Mouse (Mus musculus) liver, embryonic 11.5 days (tissue): Measurements from ENCODE around the gene AI661453. TPM values are rescaled to one million over a fixed set of nuclear protein-coding genes. Genes with fewer than 3 reads are reported as not detected.
A peak's percentile ranks its signal among the peaks of the same experiment; 100 is the strongest.

ENCODE experiments used
- ATAC-seq: fragments of 200-750 bp; cut with Nextera tagmentation; replicated peaks from 2 replicates; pipeline ENCODE4 v1.8.0; 2017; ENCODE audit warnings: moderate number of reproducible peaks, mild to moderate bottlenecking, moderate TSS enrichment, moderate library complexity; ENCODE audit not compliant: low FRiP score
- DNase-seq: peaks from one replicate; pipeline ENCODE4 v3.0.0-alpha.2; 2017; ENCODE audit warnings: low spot score
- H3K27ac ChIP-seq: fragments of 300-500 bp; sonication (generic); 2 replicates; pipeline ENCODE4 v1.5.1; 2014; ENCODE audit warnings: mild to moderate bottlenecking, low read depth, low read length, control low read depth
- H3K27me3 ChIP-seq: fragments of 300-500 bp; sonication (generic); replicated peaks from 2 replicates; pipeline ENCODE4 v1.6.1; 2014; ENCODE audit warnings: low read length, mixed read lengths; ENCODE audit not compliant: control insufficient read depth, insufficient read depth
- H3K36me3 ChIP-seq: fragments of 300-500 bp; sonication (generic); 2 replicates; pipeline ENCODE4 v1.6.1; 2014; ENCODE audit warnings: mild to moderate bottlenecking, low read length, moderate library complexity, mixed read lengths; ENCODE audit not compliant: control insufficient read depth, insufficient read depth
- H3K4me1 ChIP-seq: fragments of 300-500 bp; sonication (generic); replicated peaks from 2 replicates; pipeline ENCODE4 v1.6.1; 2014; ENCODE audit warnings: low read length, mixed read lengths; ENCODE audit not compliant: control insufficient read depth, insufficient read depth
- H3K4me2 ChIP-seq: fragments of 300-500 bp; sonication (generic); 2 replicates; pipeline ENCODE4 v1.6.1; 2014; ENCODE audit warnings: mild to moderate bottlenecking, control low read depth, moderate library complexity
- H3K4me3 ChIP-seq: fragments of 300-500 bp; sonication (generic); 2 replicates; pipeline ENCODE4 v1.5.1; 2014; ENCODE audit warnings: low read depth, low read length, control low read depth
- H3K9ac ChIP-seq: fragments of 300-500 bp; sonication (generic); 2 replicates; pipeline ENCODE4 v1.6.1; 2014; ENCODE audit warnings: low read depth, low read length, control low read depth
- H3K9me3 ChIP-seq: fragments of 300-500 bp; sonication (generic); 2 replicates; pipeline ENCODE4 v1.6.1; 2016; ENCODE audit warnings: low read length, inconsistent platforms, mixed read lengths; ENCODE audit not compliant: control insufficient read depth
- WGBS: fragments of 180-500 bp; shearing (Covaris S2); extraction: QIAGEN DNeasy Blood & Tissue Kit; methylation state at CpG from one replicate; pipeline ENCODE4 v1.1.7; 2014; 5-methylcytosine and 5-hydroxymethylcytosine counted together
- polyA plus RNA-seq: library from polyadenylated mRNA; unstranded; fragments of >200 nt; fragmentation: Nextera tagmentation; extraction: Ambion mirVana; gene quantifications from 2 replicates; pipeline ENCODE4 v1.2.1, GENCODE M21; 2014

AI661453 gene
- polyA plus RNA-seq, 1 experiment from 2014 or later = 0.23 TPM

DNA sequence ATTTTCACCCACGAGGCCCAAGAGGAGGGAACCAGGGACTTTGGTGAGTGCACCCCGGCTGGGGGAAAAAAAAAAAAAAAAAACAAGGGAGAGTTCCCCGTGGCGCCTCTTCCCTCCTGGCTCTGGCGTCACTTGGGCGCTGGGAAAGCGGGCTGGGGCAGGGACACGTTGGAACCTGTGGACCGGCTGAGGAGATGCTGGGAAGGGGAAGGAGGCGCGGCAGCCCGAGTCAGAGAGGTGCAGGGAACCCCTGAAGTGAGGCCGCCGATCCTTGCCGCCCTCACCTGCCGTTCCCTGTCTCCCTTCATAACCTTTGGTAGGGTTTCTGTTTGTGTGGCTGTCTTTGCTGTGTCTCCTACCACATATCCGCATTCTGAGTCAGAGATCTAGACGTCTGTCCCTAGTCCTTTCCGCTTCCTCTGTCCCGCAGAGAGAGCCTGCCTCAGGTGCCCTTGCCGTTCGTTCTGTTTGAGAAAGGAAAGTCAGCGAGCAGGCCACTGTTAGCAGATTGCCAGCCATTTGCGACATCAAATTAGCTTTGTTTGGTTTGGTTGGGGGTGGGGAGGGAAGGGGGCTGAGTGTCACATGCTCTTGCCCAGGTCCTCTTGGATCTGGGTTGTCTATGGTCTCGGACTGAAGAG is 612 bp downstream of the AI661453 start, which contains the start of gene 1700001C19Rik:
1700001C19Rik (minus strand) TSS at position 470 of the 641 bp plus-strand sequence.
- Histone ChIP-seq H3K9ac (peak within 1 kb of the TSS; percentile 58), H3K9me3 (no peaks in the 10 kb centered on the region), H3K4me3 (peak within 1 kb of the TSS; percentile 51), H3K4me1 (peaks cover 37% of the 10 kb centered on the region), H3K36me3 (no peaks in the 10 kb centered on the region), H3K27ac (peak within 1 kb of the TSS; percentile 19; the same call in 1 of the 2 replicates), H3K27me3 (peaks cover 23% of the 10 kb centered on the region), H3K4me2 (peak within 1 kb of the TSS; percentile 94)
- 4% methylated on average over 25 of the region's 25 CpGs for WGBS
- ATAC-seq (no peak), DNase-seq (no peak)

DNA sequence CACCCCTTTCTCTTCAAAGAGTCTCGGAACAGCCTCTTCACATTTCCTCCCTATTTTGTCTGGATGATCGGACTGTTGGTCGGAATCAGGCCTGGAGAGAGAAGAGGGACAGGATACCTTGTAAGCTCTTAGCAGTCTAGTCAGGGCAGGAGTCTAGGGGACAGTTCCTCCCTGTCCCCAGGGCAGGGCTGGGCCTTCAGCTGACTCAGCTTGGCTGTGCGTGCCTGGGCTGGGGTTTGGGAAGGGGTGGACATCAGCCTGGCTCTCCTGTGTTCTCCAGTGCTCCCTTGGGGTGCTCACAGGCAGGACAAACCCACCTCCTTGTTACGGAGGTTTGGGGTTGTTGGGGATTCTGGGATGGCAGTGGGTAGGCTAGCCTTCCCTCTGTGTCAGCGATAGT is 2.2 kb downstream of the AI661453 start:
- WGBS = 65% methylated on average over 6 of the region's 6 CpGs
- DNase-seq (no peak), ATAC-seq (no peak)
- no peak overlapping the region for H3K4me2 ChIP-seq
- H3K9ac ChIP-seq = no peak overlapping the region
- peaks cover 23% of the 10 kb centered on the region for H3K27me3 ChIP-seq
- H3K9me3 ChIP-seq = no peaks in the 10 kb centered on the region
- H3K27ac ChIP-seq = no peak overlapping the region
- peaks cover 37% of the 10 kb centered on the region for H3K4me1 ChIP-seq
- H3K4me3 ChIP-seq = no peak overlapping the region
- no peaks in the 10 kb centered on the region for H3K36me3 ChIP-seq

DNA sequence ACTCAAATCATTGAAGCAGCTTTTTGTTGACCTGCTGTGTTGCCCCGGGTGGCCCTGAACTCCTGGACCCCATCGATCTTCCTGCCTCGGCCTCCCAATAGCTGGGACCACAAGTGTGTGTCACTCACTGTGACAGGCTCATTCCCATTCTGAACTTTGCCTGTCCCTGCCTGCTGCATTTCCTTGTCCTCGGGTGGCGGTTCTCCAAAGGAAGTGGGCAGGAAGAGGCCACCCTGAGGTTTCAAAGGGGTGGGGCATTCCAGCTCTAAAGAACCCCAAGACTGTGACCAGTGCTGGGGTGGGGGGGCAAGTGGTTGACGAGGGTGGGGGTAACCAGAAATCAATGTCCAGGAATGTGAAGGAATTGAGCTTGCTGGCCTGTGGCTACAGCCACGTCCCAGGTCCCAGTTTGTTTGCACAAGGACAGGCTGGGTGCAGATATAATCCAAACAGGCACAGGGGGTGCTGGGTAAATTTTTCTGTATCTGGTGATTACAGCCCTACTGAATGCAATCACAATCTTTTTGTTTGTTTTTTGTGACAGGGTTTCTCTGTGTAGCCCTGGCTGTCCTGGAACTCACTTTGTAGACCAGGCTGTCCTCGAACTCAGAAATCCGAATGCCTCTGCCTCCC is 3.1 kb downstream of the AI661453 start:
- H3K27me3 ChIP-seq = peaks cover 23% of the 10 kb centered on the region
- H3K4me3 ChIP-seq = no peak overlapping the region
- H3K9ac ChIP-seq = no peak overlapping the region
- DNase-seq = no peak
- H3K4me1 ChIP-seq = peaks cover 39% of the 10 kb centered on the region
- no peaks in the 10 kb centered on the region for H3K9me3 ChIP-seq
- ATAC-seq = no peak
- no peaks in the 10 kb centered on the region for H3K36me3 ChIP-seq
- 0 out of 2 replicates have a peak overlapping the region, but pooled peaks have one; percentile 17 for H3K4me2 ChIP-seq
- 29% methylated on average over 9 of the region's 9 CpGs for WGBS
- peak overlapping the region; percentile 32; the same call in 1 of the 2 replicates for H3K27ac ChIP-seq

DNA sequence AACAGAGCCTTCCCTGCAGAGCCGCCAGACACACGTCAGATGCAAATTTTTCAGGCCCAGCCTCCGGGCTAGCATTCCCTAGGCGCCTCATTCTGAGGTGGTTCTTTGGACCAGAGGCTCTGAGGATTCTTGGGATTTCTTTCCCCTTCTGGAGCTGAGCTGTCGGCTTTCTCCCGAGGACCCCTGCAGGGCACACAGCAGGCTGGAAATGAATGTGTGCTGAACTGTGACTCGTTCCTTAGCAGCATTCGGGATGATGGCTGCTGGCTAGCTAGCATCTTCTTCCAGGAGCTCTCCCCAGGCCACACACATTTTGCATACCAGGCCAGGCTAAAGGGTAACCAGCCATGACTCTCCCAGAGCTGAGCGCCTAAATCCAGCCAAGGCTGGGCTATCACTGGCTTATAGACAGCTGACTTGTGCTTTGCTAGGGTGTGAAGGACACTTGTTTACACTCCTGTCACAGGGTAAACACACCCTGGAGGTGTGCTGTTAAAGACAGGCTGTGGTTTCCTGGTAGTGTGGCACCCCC is 4.0 kb downstream of the AI661453 start:
- H3K27ac ChIP-seq = no peak overlapping the region
- H3K9me3 ChIP-seq = no peaks in the 10 kb centered on the region
- peaks cover 44% of the 10 kb centered on the region for H3K4me1 ChIP-seq
- H3K9ac ChIP-seq = no peak overlapping the region
- H3K4me2 ChIP-seq = no peak overlapping the region
- ATAC-seq (no peak), DNase-seq (no peak)
- H3K36me3 ChIP-seq = no peaks in the 10 kb centered on the region
- H3K27me3 ChIP-seq = peaks cover 23% of the 10 kb centered on the region
- 42% methylated on average over 9 of the region's 9 CpGs for WGBS
- H3K4me3 ChIP-seq = no peak overlapping the region

DNA sequence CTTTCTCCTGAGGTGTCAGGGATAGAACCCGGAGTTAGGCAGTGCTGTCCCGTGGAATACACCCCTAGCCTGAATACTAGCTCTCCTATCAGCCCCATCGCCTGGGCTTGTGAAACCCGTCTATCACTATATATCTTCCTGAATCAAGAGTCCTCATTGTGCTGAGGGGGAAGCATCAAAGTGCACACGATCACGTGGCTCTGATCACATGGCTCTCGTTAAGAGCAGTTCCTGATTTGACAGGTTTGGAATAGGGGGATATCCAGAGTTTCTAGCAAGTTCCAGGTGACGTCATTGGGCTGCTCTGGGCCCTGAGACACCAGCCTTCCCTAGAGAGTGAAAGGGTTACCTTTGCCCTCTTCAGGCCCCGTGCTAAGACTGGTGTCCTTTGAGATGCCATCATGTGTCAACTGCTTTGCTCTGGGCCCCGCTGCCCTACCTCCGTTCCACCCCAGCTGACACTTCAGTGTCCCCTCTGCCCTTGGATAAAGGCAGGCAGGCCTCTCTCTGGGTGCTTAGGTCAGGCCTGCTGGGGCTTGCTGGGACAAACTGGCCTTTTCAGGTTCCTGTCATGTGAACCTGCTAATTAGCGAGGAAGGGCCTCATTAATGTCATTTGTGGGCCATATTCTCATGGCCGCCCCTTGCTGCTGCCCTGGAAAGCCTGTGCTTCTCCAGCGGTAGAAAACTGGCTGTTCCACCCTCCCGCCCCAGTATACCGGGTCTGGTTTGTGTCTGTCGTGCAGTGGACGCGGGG is 5.1 kb downstream of the AI661453 start:
- ATAC-seq (no peak), DNase-seq (no peak)
- no peaks in the 10 kb centered on the region for H3K36me3 ChIP-seq
- WGBS = 62% methylated on average over 19 of the region's 19 CpGs
- H3K27ac ChIP-seq = no peak overlapping the region
- H3K9ac ChIP-seq = no peak overlapping the region
- H3K4me1 ChIP-seq = peaks cover 51% of the 10 kb centered on the region
- H3K4me2 ChIP-seq = no peak overlapping the region
- H3K9me3 ChIP-seq = no peaks in the 10 kb centered on the region
- H3K27me3 ChIP-seq = peaks cover 20% of the 10 kb centered on the region
- H3K4me3 ChIP-seq = no peak overlapping the region

DNA sequence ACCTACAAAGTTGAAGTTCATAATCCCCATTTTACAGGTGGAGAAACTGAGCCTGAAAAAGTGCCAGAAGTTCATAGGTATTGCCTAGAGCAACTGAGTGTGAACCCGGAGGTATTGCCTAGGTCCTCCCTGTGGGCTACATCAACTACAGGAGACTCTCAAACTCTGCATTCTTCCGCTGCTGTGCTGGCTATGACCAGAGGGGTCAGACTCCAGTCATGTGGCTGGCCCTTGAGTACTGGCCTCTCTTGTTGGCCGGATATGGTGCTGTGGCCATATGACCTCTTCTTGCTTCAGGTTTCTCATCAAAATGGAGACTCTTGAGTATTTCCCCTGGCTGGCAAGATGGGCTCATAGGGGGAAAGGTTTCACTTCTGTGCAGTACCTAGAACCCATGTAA is 5.9 kb downstream of the AI661453 start:
- ATAC-seq (no peak), DNase-seq (no peak)
- Histone ChIP-seq H3K4me2 (no peak overlapping the region), H3K9ac (no peak overlapping the region), H3K4me1 (peaks cover 51% of the 10 kb centered on the region), H3K27ac (no peak overlapping the region), H3K27me3 (peaks cover 14% of the 10 kb centered on the region), H3K36me3 (no peaks in the 10 kb centered on the region), H3K9me3 (no peaks in the 10 kb centered on the region), H3K4me3 (no peak overlapping the region)
- WGBS = 81% methylated on average over 3 of the region's 3 CpGs

DNA sequence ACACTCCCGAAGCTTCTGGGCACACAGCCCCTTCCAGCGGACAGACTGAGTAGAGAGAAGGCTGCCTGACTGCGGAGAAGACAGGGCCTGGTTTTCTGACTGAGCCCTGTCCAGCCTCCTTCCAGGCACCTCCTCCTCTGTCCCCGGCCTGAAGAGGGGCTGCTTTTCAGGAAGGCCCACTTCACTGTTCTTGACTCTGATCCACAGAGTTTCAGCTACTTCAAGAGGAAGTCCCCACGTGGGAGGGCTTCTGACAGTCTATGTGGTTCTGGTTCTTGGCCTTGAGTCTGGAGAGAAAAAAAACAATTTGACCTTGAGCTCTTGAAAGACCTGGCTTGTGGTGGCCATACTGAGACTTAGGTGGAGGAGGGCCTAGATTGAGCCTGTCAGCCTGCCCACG is 7.7 kb downstream of the AI661453 start:
- no peak for ATAC-seq
- WGBS = 62% methylated on average over 6 of the region's 6 CpGs
- no peak overlapping the region for H3K4me3 ChIP-seq

DNA sequence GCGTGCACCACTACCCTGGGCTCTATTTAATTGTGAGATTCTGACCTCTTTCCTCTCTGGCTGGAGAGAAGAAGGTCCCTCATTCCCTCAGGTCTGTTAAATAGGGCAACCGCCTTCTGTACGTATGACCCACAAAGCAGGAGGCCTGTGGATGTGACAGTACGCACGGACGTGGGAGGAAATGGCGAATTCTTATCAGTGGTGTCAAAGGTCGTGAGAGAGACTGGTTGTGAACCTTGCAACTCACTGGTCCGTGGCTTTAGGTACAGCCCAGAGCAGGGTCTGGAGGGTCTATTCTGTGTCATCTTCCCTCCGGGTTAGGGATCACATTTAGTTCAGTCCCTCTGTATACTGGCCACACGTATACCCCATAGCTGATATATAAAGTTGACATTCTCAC is 9.1 kb downstream of the AI661453 start:
- 38% methylated on average over 11 of the region's 11 CpGs for WGBS
- Histone ChIP-seq H3K27me3 (no peaks in the 10 kb centered on the region), H3K4me2 (no peak overlapping the region), H3K9me3 (no peaks in the 10 kb centered on the region), H3K4me1 (peaks cover 49% of the 10 kb centered on the region), H3K27ac (no peak overlapping the region), H3K9ac (no peak overlapping the region), H3K4me3 (no peak overlapping the region), H3K36me3 (no peaks in the 10 kb centered on the region)
- DNase-seq (no peak), ATAC-seq (no peak)

More for the DNA sequence above, 7.7 kb downstream of the AI661453 start:
- H3K4me2 ChIP-seq = no peak overlapping the region
- H3K27me3 ChIP-seq = no peaks in the 10 kb centered on the region
- no peak overlapping the region for H3K27ac ChIP-seq
- H3K4me1 ChIP-seq = peaks cover 54% of the 10 kb centered on the region
- no peak for DNase-seq
- no peak overlapping the region for H3K9ac ChIP-seq
- H3K9me3 ChIP-seq = no peaks in the 10 kb centered on the region
- H3K36me3 ChIP-seq = no peaks in the 10 kb centered on the region
